Mouse (Mus musculus): ENCODE data around the gene Dok7. TPM values are rescaled to one million over a fixed set of nuclear protein-coding genes. Genes with fewer than 3 reads are reported as not detected.

Dok7 gene
- not detected for polyA plus RNA-seq (2017; shearing (Covaris generic))

DNA sequence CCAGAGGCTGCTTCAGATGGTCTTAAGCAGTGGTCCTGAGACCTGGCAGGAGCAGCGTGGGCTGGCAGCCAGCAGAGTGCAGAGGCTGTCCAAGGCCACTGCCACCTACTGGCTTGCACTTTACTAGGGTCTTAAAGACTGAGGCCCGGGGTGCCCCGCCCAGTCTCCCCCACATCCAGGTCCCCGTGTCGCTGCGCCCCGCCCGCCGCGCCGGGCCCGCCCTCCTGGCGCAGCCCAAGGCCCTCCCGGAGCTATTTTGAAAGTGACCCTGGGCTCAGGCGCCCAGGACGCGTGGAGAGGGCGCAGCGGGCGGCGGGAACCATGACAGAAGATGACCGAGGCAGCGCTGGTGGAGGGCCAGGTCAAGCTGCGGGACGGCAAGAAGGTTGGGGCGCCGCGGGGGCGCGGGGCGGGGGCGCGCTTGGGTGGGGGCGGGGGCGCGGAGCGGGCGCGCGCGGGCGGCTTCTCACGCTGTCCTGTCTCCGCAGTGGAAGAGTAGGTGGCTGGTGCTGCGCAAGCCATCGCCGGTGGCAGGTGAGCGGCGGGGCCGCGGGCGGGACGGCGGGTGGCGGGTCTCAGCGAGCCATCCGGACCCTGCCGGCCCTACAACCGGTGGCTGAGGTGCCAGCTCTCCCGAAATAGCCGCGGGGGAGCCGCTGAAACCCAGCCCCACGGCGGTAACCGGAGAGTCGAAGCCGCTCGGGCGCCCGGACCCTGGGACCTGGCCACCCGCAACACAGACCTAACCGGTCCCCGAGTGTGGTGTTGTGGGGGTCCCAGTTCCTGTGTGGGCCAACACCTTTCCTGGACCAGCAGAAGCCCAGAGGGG lies at the start of gene Dok7:
Dok7 (plus strand) TSS at position 163 of the 829 bp plus-strand sequence.

GRCm38 (mm10) chr5:35041268-35041829 lies 15.2 kb upstream of the Dok7 start, which contains the start of gene Hgfac:
Hgfac (plus strand) TSS chr5:35041509.

DNA sequence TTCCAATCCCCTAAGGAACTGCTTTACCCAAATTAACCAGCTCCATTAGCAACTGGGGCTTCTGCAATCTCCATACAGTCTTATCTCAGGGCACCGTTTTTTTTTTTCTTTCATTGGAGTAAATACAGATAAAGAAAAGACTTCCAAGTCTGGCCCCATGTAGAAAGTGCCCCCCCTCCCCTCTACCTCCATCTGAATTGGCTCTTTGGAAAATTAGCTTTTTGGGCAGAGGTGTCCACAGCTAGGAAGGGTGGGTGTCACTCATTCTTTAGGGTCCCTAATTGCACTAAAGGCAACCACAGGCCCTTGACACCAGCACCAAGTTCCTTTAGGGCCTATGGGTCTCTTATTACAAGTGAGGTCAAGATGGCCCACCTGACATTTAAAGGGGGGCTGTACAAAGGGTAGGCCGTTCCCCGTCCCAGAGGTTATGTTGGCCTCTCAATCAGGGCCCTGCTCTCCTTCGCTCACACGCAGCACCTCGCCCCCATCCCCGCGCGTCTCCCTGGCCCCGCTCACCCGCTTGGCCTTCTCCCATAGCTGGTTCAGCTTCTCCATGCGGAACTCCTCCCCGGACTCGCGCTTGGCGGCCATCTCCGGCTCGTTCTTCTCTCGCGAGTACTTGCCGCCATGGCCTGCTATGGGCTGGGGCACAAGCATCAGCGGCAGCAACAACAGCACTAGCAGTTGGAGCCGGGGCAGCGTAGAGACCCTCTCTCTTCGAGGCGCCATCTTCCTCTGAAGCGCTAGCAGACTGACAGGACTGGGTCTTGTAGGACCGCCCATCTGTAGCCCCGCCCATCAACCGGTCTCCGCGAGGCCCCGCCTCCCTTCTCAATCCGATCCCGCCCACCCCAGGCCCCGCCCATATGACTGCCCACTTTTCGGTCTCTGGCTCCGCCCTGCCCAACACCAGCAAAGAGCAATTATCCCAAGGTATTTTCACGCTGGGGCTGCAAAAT lies 48.7 kb downstream of the Dok7 start, which contains the start of gene Lrpap1:
Lrpap1 (minus strand) TSS at position 807 of the 962 bp plus-strand sequence.

Other genes starting within 250 kb of the Dok7 start
- gene Msantd1, start 148.8 kb upstream of the Dok7 start, polyA plus RNA-seq (2017; shearing (Covaris generic)) = 0.50 TPM
- 5.1 TPM for gene Rgs12, start 107.3 kb upstream of the Dok7 start, polyA plus RNA-seq (2017; shearing (Covaris generic))
- gene Hgfac, start 15.3 kb upstream of the Dok7 start, polyA plus RNA-seq (2017; shearing (Covaris generic)) = not detected
- gene Lrpap1, start 49.0 kb downstream of the Dok7 start, polyA plus RNA-seq (2017; shearing (Covaris generic)) = 91.0 TPM
- not detected for gene Adra2c, start 221.6 kb downstream of the Dok7 start, polyA plus RNA-seq (2017; shearing (Covaris generic))

All from naive thymus-derived CD4-positive, alpha-beta T cell, adult 5 months (primary cell).